Mouse (Mus musculus) myocyte (in vitro differentiated cells): ENCODE measurements around the gene Etfa. TPM values are rescaled to one million over a fixed set of nuclear protein-coding genes. Genes with fewer than 3 reads are reported as not detected.

ENCODE experiments used
- H3K27me3 ChIP-seq: one replicate; pipeline ENCODE4 v1.6.1; 2011; ENCODE audit not compliant: control insufficient read depth, insufficient read depth, insufficient read length
- H3K36me3 ChIP-seq: one replicate; pipeline ENCODE4 v1.6.1; 2011; ENCODE audit not compliant: control insufficient read depth, insufficient read depth
- H3K4me2 ChIP-seq: one replicate; pipeline ENCODE4 v1.6.1; 2011; ENCODE audit warnings: low read depth, control low read depth
- H3K4me3 ChIP-seq: one replicate; pipeline ENCODE4 v1.5.1; 2011; ENCODE audit warnings: mild to moderate bottlenecking, control low read depth, moderate library complexity
- H3K79me2 ChIP-seq: one replicate; pipeline ENCODE4 v1.6.1; 2011; ENCODE audit not compliant: control insufficient read depth, insufficient read depth
- H3ac ChIP-seq: one replicate; pipeline ENCODE4 v1.6.1; 2011; ENCODE audit not compliant: control insufficient read depth, insufficient read length
- CEBPB ChIP-seq: IDR thresholded peaks from 2 replicates; pipeline ENCODE4 v1.6.1; 2011; ENCODE audit warnings: mild to moderate bottlenecking, moderate library complexity; ENCODE audit not compliant: poor library complexity, insufficient read depth, severe bottlenecking
- E2F4 ChIP-seq: IDR thresholded peaks from one replicate; pipeline ENCODE4 v1.6.1; 2011; ENCODE audit warnings: mild to moderate bottlenecking, control low read depth, moderate library complexity; ENCODE audit not compliant: insufficient read depth
- MAX ChIP-seq: IDR thresholded peaks from one replicate; pipeline ENCODE4 v1.6.1; 2011; ENCODE audit warnings: low read depth, mild to moderate bottlenecking, control low read depth
- MYOD1 ChIP-seq, 3 experiments: IDR thresholded peaks; one replicate each; pipeline ENCODE4 v1.6.1; 2011; ENCODE audit warnings: control low read depth in 2 of 3, low read depth in 2 of 3, mild to moderate bottlenecking in 2 of 3, moderate library complexity in 1 of 3; ENCODE audit not compliant: insufficient read length in 2 of 3, control insufficient read depth in 1 of 3
- MYOG ChIP-seq, 3 experiments: IDR thresholded peaks; one replicate each; pipeline ENCODE4 v1.6.1; 2011; ENCODE audit warnings: control low read depth in 2 of 3, low read depth in 2 of 3, mild to moderate bottlenecking in 2 of 3; ENCODE audit not compliant: insufficient read length in 2 of 3, control insufficient read depth in 1 of 3, insufficient read depth in 1 of 3
- POLR2A ChIP-seq: IDR thresholded peaks from one replicate; pipeline ENCODE4 v1.6.1; 2011; ENCODE audit warnings: low read depth, mild to moderate bottlenecking, control low read depth, moderate library complexity; ENCODE audit not compliant: insufficient read length
- POLR2AphosphoS2 ChIP-seq: IDR thresholded peaks from one replicate; pipeline ENCODE4 v1.6.1; 2011; ENCODE audit warnings: low read depth, control low read depth; ENCODE audit not compliant: insufficient read length
- REST ChIP-seq: IDR thresholded peaks from one replicate; pipeline ENCODE4 v1.6.1; 2011; ENCODE audit warnings: mild to moderate bottlenecking, control low read depth, moderate library complexity; ENCODE audit not compliant: insufficient read depth, insufficient read length
- SRF ChIP-seq: IDR thresholded peaks from one replicate; pipeline ENCODE4 v1.6.1; 2011; ENCODE audit warnings: low read depth; ENCODE audit not compliant: control insufficient read depth, insufficient read length
- TCF12 ChIP-seq: IDR thresholded peaks from one replicate; pipeline ENCODE4 v1.6.1; 2011; ENCODE audit warnings: mild to moderate bottlenecking, control low read depth; ENCODE audit not compliant: poor library complexity, insufficient read depth, severe bottlenecking
- TCF3 ChIP-seq: IDR thresholded peaks from one replicate; pipeline ENCODE4 v1.6.1; 2011; ENCODE audit warnings: low read depth, control low read depth; ENCODE audit not compliant: insufficient read length
- USF1 ChIP-seq: IDR thresholded peaks from one replicate; pipeline ENCODE4 v1.6.1; 2011; ENCODE audit warnings: low read depth, mild to moderate bottlenecking, control low read depth, moderate library complexity
- polyA plus RNA-seq: library from polyadenylated mRNA; unstranded; fragments of >200 nt; fragmentation: generic; extraction: Trizol; gene quantifications from one replicate; pipeline ENCODE4 v1.2.1, GENCODE M21; 2012; ENCODE audit warnings: missing spikeins

The Etfa gene
- polyA plus RNA-seq, 1 experiment: 98.3 TPM

GRCm38 (mm10) chr9:55507922-55508321, 4.1 kb downstream of the Etfa start:
- H3K36me3 ChIP-seq: no peaks in the 10 kb centered on the region
- H3K79me2 ChIP-seq: peaks cover 62% of the 10 kb centered on the region
- no peak for TF ChIP-seq MYOD1 (IDR thresholded peaks at IDR 0.05; ENCODE audit: control insufficient read depth in 1 of 3, insufficient read length in 2 of 3, low read depth in 2 of 3)
- no peak for TF ChIP-seq POLR2A
- H3K4me3 ChIP-seq: no peak overlapping the region
- H3K27me3 ChIP-seq: no peaks in the 10 kb centered on the region
- no peak overlapping the region for H3ac ChIP-seq
- H3K4me2 ChIP-seq: no peak overlapping the region

DNA sequence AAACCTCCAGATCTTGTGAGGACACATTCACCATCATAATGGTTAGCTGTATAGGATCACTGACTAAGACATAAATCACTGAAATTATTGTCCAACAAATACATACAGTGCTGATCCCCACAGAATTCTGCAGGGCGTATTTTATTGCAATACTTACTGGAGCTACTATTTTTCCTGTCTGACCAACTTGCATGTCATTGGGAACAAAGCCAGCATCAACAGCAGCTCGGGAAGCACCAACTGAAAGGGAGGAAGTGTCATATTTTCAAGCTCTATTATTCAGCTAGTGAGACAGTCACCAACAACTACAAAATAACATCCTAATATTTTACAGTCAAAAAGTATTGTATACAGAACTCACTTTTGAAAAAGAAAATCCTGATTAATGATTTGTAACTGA, 29.9 kb downstream of the Etfa start:
- Histone ChIP-seq H3ac (no peak overlapping the region), H3K4me2 (no peak overlapping the region), H3K27me3 (no peaks in the 10 kb centered on the region), H3K4me3 (no peak overlapping the region), H3K36me3 (peaks cover 23% of the 10 kb centered on the region), H3K79me2 (no peaks in the 10 kb centered on the region)
- no peak for TF ChIP-seq TCF12
- TF ChIP-seq SRF: no peak
- no peak for TF ChIP-seq POLR2A
- no peak for TF ChIP-seq TCF3
- no peak for TF ChIP-seq MYOD1 (IDR thresholded peaks at IDR 0.05; ENCODE audit: control insufficient read depth in 1 of 3, insufficient read length in 2 of 3, low read depth in 2 of 3)
- TF ChIP-seq REST: no peak
- no peak for TF ChIP-seq POLR2AphosphoS2
- TF ChIP-seq MAX: no peak
- TF ChIP-seq USF1: no peak
- no peak for TF ChIP-seq E2F4
- TF ChIP-seq CEBPB: no peak
- no peak for TF ChIP-seq MYOG (IDR thresholded peaks at IDR 0.05; ENCODE audit: control insufficient read depth in 1 of 3, insufficient read depth in 1 of 3, insufficient read length in 2 of 3, low read depth in 2 of 3)

GRCm38 (mm10) chr9:55478699-55479098, 33.3 kb downstream of the Etfa start:
- Histone ChIP-seq H3ac (no peak overlapping the region), H3K4me3 (no peak overlapping the region), H3K36me3 (peaks cover 9% of the 10 kb centered on the region), H3K4me2 (no peak overlapping the region), H3K27me3 (no peaks in the 10 kb centered on the region), H3K79me2 (no peaks in the 10 kb centered on the region)
- TF ChIP-seq POLR2A (no peak), MYOG (IDR thresholded peaks at IDR 0.05; ENCODE audit: control insufficient read depth in 1 of 3, insufficient read depth in 1 of 3, insufficient read length in 2 of 3, low read depth in 2 of 3) (no peak), SRF (no peak), E2F4 (no peak), CEBPB (no peak), MYOD1 (IDR thresholded peaks at IDR 0.05; ENCODE audit: control insufficient read depth in 1 of 3, insufficient read length in 2 of 3, low read depth in 2 of 3) (no peak), MAX (no peak), TCF12 (no peak), TCF3 (no peak), POLR2AphosphoS2 (no peak), REST (no peak), USF1 (no peak)

DNA sequence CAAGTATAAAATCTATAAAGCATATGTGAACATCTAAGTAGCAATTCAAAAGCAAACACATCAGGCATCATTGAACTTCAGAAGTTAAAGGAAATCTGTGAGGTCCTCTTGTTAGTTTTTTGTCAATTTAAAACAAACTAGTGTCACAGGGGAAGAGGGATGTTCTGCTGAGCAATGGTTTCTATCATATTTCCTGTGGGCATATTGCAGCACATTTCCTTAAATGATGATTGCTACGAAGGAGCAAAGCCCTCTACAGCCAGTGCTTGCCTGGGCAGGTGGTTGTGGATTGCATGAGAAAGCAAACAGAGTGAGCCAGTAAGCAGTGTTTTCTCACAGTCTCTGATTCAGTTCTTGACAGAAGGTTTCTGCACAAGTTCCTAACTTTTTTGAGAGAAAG, 36.0 kb downstream of the Etfa start:
- H3K79me2 ChIP-seq: no peaks in the 10 kb centered on the region
- no peak overlapping the region for H3ac ChIP-seq
- peaks cover 6% of the 10 kb centered on the region for H3K36me3 ChIP-seq
- H3K4me2 ChIP-seq: no peak overlapping the region
- TF ChIP-seq TCF12 (no peak), USF1 (no peak), TCF3 (no peak), MYOD1 (IDR thresholded peaks at IDR 0.05; ENCODE audit: control insufficient read depth in 1 of 3, insufficient read length in 2 of 3, low read depth in 2 of 3) (no peak), MYOG (IDR thresholded peaks at IDR 0.05; ENCODE audit: control insufficient read depth in 1 of 3, insufficient read depth in 1 of 3, insufficient read length in 2 of 3, low read depth in 2 of 3) (no peak), SRF (no peak), POLR2A (no peak), MAX (no peak), CEBPB (no peak), REST (no peak), POLR2AphosphoS2 (no peak), E2F4 (no peak)
- no peak overlapping the region for H3K4me3 ChIP-seq
- no peaks in the 10 kb centered on the region for H3K27me3 ChIP-seq

- no peaks in the 10 kb centered on the region for H3K27me3 ChIP-seq
These were observed 43.6 kb downstream of the Etfa start for GRCm38 (mm10) chr9:55468397-55468796.

More at GRCm38 (mm10) chr9:55468397-55468796, 43.6 kb downstream of the Etfa start:
- H3K4me3 ChIP-seq: no peak overlapping the region
- TF ChIP-seq MYOD1 (IDR thresholded peaks at IDR 0.05; ENCODE audit: control insufficient read depth in 1 of 3, insufficient read length in 2 of 3, low read depth in 2 of 3): no peak
- TF ChIP-seq TCF3: no peak
- no peak for TF ChIP-seq POLR2AphosphoS2
- no peak for TF ChIP-seq MYOG (IDR thresholded peaks at IDR 0.05; ENCODE audit: control insufficient read depth in 1 of 3, insufficient read depth in 1 of 3, insufficient read length in 2 of 3, low read depth in 2 of 3)
- no peak for TF ChIP-seq CEBPB
- TF ChIP-seq POLR2A: no peak
- no peak for TF ChIP-seq REST
- no peak for TF ChIP-seq SRF
- TF ChIP-seq MAX: no peak
- TF ChIP-seq TCF12: no peak
- no peak for TF ChIP-seq E2F4
- no peak for TF ChIP-seq USF1
- no peak overlapping the region for H3ac ChIP-seq
- no peaks in the 10 kb centered on the region for H3K79me2 ChIP-seq
- H3K36me3 ChIP-seq: peaks cover 5% of the 10 kb centered on the region
- no peak overlapping the region for H3K4me2 ChIP-seq
